Mouse (Mus musculus) liver, adult 2 months (tissue): ENCODE data around the gene Gstm4.

Source experiments
- CTCF ChIP-seq: fragments of 200-500 bp; IDR thresholded peaks from 2 replicates; pipeline ENCODE4 v1.5.1; 2011; ENCODE audit warnings: low read depth, low read length, control low read depth
- POLR2A ChIP-seq: fragments of 200-500 bp; IDR thresholded peaks from 2 replicates; pipeline ENCODE4 v1.6.1; 2011; ENCODE audit warnings: low read length, control low read depth; ENCODE audit not compliant: insufficient read depth; ENCODE audit errors: extremely low read depth

GRCm38 (mm10) chr3:107999491-107999890, 45.2 kb downstream of the Gstm4 start:
- no peak for TF ChIP-seq POLR2A
- no peak for TF ChIP-seq CTCF
